Mouse (Mus musculus) cerebellum, postnatal 4 days (tissue): ENCODE results near the gene Atg4b.
"Not testable (repeated sequence)": the region's sequence is repeated elsewhere in the genome, so short reads cannot be mapped to it uniquely, and the experiment has no call there.

Experiments
- DNase-seq, 2 experiments: peaks; one replicate each; pipeline ENCODE4 v3.0.0; 2022; ENCODE audit warnings: low spot score in 2 of 2, mixed read lengths in 1 of 2

Gene Atg4b

GRCm38 (mm10) chr1:93756154-93756553 lies 4.9 kb downstream of the Atg4b start:
- DNase-seq, result no peak

- no peak for DNase-seq
These were observed 8.8 kb downstream of the Atg4b start for GRCm38 (mm10) chr1:93760076-93760475.

- DNase-seq, result not testable (repeated sequence)
These were observed 12.2 kb downstream of the Atg4b start for GRCm38 (mm10) chr1:93763531-93763930.

- DNase-seq, result no peak
These were observed 13.7 kb downstream of the Atg4b start for GRCm38 (mm10) chr1:93764871-93765591.

GRCm38 (mm10) chr1:93767600-93767999 lies 16.3 kb downstream of the Atg4b start:
- no peak for DNase-seq

- no peak for DNase-seq
These were observed 18.6 kb downstream of the Atg4b start for GRCm38 (mm10) chr1:93769901-93770300.

GRCm38 (mm10) chr1:93776686-93777085 lies 25.4 kb downstream of the Atg4b start:
- DNase-seq, result no peak

GRCm38 (mm10) chr1:93786912-93787311 lies 35.6 kb downstream of the Atg4b start:
- DNase-seq, result no peak

- no peak for DNase-seq
These were observed 43.2 kb downstream of the Atg4b start for GRCm38 (mm10) chr1:93794526-93794925.

- no peak for DNase-seq
These were observed 44.6 kb downstream of the Atg4b start for GRCm38 (mm10) chr1:93795886-93796285.

GRCm38 (mm10) chr1:93800670-93801503 lies 49.6 kb downstream of the Atg4b start:
- no peak for DNase-seq

GRCm38 (mm10) chr1:93801741-93802238 lies 50.5 kb downstream of the Atg4b start, which contains the start of gene Dtymk:
Gene Dtymk (minus strand): TSS chr1:93801934.
- DNase-seq, result peak; percentile 67 to 89

GRCm38 (mm10) chr1:93802771-93803170 lies 51.5 kb downstream of the Atg4b start:
- DNase-seq, result no peak

- DNase-seq, result peak; percentile 100
These were observed 52.5 kb downstream of the Atg4b start, which contains the start of gene Ing5 for GRCm38 (mm10) chr1:93803556-93804507. Gene Ing5 (plus strand): TSS chr1:93803965.

- DNase-seq, result no peak
These were observed 53.5 kb downstream of the Atg4b start for GRCm38 (mm10) chr1:93804818-93805217.

GRCm38 (mm10) chr1:93805221-93805951 lies 54.1 kb downstream of the Atg4b start:
- DNase-seq, result no peak

- no peak for DNase-seq
These were observed 57.6 kb downstream of the Atg4b start for GRCm38 (mm10) chr1:93808871-93809270.

GRCm38 (mm10) chr1:93810011-93810410 lies 58.7 kb downstream of the Atg4b start:
- DNase-seq, result no peak

- no peak for DNase-seq
These were observed 60.3 kb downstream of the Atg4b start for GRCm38 (mm10) chr1:93811495-93812039.

GRCm38 (mm10) chr1:93817823-93818532 lies 66.7 kb downstream of the Atg4b start:
- DNase-seq, result no peak
